Mouse (Mus musculus): ENCODE data around the gene Rgl2.
"Not testable (repeated sequence)": the region's sequence is repeated elsewhere in the genome, so short reads cannot be mapped to it uniquely, and the experiment has no call there.

The Rgl2 gene

DNA sequence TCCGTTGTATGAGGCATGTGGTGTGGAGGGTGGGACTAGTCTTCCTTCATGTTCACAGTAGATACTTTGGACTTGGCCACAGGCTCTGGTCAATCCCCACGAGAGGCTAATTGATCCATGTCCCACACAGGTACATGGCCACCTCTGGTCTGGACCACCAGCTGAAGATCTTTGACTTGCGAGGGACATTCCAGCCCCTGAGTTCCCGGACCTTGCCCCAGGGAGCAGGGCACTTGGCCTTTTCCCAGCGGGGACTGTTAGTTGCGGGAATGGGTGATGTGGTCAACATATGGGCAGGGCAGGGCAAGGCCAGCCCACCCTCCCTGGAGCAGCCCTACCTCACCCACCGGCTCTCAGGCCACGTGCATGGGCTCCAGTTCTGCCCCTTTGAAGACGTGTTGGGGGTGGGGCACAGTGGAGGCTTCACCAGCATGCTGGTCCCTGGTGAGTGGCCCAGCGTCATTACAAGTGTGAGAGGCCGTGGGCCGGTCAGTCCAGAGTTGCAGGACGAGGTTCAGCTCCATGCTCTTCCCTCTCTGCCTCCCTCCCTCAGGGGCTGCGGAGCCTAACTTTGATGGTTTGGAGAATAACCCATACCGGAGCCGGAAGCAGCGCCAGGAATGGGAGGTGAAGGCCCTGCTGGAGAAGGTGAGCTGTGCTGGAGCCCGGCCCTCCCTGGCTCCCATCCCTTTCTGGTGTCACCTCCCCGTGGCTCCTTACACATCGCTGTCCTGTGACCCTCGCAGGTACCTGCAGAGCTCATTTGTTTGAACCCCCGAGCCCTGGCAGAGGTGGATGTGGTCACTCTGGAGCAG, 19.0 kb downstream of the Rgl2 start:
- DNase-seq (ENCODE audit: low spot score), result no peak

DNA sequence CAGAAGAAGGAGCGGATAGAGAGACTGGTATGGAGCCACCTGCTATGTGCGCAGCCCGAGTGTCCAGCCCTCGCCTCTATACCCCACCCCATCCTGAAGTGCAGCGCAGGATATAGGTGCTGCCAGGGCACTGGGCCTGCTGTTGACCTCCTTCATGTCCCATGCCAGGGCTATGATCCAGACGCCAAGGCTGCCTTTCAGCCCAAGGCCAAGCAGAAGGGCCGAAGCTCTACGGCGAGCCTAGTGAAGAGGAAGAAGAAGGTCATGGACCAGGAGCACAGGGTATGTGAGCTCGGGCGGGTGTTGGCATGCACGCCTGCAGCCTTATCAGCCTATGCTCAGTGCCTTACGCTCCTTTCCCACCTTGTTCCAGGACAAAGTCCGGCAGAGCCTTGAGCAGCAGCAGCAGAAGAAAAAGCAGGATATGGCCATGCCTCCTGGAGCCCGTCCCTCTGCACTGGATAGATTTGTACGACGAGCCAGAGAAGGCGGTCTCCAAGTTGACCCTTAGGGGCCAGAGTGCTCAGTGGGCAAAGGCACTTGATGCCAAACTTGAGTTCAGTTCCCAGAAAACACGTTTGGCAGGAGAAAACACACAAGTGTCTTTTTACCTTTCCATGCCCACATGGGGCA, 19.7 kb downstream of the Rgl2 start:
- no peak for DNase-seq (ENCODE audit: low spot score)

DNA sequence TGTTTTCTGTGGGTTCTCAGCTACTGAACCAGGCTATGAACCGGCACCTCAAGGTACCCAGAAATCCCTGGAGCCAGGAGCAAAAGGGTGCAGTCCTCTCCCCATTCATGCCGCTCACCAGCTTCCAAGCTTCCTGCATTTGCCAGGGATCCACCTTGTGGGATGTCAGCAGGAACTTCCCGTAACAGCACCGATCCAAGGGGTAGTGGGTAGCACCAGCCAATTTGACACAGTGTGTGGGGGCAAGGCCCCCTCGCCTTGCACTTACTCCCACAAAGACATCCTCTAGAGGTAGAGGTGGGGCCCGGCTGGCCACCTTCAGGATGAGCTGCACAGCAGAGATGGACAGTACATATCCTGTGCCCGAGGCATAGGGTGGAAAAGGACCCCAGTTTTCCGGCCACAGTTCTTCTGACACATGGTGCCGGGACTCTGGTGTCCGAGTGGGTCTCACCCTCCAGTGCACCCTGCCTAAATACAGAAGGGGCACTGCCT, 20.8 kb downstream of the Rgl2 start:
- no peak for DNase-seq (ENCODE audit: low spot score)

DNA sequence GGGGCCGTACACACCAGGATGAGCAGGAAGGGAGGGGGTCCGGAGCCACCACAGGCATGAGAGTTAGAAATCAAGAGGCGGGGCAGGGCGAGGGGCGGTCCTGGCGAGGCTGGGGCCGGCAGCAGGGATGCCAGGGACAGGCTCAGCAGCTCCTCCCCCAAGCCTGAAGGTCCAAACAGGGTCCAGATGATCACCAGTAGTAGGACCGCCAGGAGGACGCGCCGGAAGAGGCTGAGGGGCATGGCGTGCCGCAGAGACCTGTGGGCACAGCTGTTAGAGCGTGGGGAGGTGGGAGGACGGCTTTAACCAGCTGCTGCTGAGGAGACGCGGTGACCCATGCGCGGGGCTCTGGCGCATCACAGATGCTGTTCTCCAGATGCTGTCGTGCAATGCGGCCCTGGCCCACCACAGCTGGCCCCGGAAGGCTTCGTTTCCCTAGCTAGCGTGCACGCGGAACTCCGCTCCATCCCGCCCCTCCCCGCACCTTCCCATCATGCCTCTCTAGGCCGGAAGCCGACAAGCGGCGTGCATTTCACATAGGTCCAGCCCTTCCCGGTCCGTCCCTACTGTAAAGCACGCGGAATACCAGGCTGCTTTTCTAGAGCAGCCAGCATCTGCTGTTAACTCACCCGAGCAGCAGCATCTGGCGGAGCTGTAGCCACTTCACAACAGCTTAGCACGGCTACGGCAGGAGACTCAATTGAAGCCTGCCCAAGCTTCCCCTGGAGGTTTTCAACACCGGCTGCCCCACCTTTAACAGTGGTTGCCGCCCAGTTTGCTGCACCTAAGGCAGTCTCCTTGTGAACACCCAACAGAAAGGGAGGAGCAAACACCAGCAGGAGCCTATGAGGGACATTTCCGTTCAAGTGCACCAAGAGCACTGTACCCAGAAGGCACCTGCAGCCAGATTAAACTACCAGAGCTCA, 21.9 kb downstream of the Rgl2 start, which contains the start of gene B3galt4:
B3galt4 (minus strand) TSS at position 468 of the 926 bp plus-strand sequence.
- DNase-seq (ENCODE audit: low spot score), result peak; percentile 64

DNA sequence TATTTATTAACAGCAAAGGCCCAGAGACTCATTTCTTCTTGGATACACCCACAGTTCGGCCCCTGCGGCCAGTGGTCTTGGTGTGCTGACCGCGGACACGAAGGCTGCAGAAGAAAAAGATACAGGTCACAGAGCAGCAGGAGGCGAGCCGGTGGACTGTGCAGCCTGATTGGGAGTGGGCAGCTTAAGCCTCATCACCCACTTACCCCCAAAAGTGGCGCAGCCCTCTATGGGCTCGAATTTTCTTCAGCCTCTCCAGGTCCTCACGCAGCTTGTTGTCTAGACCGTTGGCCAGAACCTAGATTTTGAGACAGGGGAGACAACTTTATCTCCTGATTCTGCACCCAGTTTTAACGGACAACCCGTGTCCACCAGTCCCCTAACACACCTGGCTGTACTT, 22.7 kb downstream of the Rgl2 start:
- not testable (repeated sequence) for DNase-seq (ENCODE audit: low spot score)

DNA sequence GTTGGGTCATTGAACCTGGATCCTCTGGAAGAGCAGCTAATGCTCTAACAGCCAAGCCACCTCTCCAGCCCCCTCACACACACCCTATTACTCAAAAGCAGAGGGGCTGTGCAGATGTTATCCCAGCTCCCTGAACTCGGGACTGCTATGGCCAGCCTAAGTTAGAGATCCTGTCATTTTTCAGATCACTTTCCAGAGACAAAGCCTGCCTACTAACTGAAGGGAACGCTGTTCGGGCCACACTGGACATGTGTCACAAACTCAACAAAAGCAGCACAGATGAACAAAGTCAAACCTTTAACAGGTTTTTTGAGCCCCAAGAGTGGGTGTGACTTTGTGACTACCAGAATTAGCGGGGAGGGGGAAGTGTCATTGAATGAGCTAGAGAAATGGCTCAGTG, 23.5 kb downstream of the Rgl2 start:
- no peak for DNase-seq (ENCODE audit: low spot score)

DNA sequence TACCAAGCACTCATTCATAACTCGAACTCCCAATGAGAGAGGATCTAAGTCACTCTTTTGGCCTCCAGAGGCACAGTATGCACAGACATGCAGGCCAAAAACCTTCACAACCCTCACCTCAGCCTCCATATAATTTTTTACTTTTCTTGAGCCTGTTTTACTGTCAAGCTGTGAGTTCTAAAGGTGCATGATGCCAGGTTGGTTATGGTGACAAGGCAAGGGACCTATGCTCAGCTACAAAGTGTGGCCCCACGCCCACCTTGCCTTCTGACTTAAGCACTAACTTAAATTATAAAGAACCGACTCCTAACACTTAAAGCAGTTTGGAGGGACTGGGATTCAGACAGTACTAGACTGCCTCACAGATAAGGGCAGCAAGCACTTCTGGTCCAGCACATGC, 24.0 kb downstream of the Rgl2 start:
- DNase-seq (ENCODE audit: low spot score), result no peak

DNA sequence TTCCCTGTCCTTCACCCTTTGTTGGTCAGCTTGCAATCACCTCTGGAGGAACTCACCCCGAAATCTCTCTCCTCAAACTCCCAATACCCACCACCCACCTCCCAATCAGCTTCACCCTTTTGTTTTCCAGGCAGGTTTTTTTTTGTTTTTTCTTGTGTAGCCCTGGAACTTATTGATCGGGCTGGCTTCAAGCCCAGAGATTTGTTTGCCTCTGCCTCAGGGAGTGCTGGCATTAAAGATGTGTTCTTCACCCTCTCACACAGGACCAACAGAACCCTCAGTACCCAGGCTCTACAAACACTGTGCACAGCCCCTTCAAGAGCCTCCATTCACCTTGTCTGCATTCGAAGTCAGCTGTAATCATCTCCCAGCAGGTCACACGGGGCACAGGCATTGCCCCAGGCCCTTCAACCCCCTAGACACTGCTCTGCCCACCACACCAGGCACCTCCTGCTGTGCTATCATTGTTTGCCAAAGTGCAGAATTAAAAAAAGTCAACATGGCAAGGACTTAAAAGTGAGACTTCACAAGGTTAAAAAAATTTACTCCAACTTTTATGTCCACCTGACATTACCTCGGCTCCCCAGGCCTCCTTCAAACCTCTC, 24.7 kb downstream of the Rgl2 start:
- DNase-seq (ENCODE audit: low spot score), result no peak

DNA sequence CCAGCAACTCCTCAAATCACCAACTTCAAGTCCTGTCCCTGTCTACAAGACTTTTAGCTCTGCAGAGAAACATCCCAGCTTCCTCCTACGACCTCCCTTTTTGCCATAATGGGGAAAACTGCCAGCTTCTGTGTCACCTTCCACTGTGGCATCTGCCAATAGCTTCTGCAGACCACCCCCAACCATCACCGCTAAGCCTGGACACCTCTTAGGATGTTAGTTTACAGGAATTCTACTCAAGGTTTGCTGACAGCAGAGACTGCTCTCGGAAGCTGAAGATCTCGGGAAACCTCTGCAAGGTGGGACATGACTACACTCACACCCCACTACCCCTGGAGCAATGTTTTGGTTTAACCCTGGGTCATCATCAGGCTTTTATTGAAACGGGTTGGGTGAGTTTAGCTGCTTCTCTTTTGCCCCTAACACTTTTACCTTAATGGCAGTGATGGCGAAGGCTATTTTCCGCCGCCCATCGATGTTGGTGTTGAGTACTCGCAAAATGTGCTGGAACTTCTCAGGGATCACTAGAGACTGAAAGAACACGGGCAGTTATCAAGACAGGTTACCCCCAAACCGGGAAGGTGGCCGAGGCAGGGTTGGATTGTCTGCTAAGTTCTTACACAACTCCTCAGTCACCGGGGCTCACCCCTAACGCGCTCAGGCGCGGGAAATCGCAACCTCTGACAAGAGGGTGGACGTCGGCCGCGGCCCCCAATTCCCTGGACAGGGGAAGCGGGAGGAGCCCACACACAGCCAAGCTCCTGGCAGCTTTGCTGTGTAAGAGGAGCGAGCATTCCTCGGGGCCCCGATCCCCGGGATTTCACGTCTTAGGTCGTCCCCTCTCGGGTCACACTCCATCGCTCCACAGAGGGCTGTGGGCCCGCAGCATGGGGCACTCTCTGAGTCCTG, 25.6 kb downstream of the Rgl2 start:
- DNase-seq (ENCODE audit: low spot score), result no peak

DNA sequence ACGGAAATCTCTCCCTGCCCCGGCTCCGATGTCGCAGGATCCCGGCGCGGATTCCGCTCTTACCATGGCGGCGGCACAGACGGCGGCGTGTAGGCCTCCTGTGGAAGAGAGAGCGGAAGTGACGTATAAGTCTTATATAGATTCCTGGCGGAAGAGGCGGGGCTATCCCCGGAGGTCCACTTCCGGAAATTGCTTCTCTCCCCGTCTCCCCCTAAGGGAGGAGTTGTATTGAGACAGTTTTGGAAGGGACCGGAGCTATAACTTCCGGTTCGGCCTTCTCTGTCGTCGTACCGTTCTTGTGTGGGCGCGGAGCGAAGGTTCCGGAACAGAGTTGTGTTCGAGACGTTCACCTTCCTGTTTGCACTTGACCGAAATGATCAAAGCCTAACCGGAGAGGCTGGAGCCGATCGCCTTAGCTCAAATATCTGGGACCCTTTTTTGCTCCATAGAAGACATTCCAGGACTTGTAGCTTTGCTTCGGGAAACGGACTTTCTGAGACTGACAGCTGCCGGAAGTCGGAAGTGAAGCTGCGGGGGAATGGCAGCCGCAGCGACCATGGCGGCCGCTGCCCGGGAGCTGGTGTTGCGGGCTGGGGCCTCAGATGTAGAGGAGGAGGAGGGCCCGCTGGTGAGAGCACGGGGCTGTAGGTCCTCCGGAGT, 26.3 kb downstream of the Rgl2 start, which contains the start of the genes Vps52 and Rps18:
Vps52 (plus strand) TSS at position 258 of the 660 bp plus-strand sequence.
Rps18 (minus strand) TSS at position 447 of the 660 bp plus-strand sequence.
- DNase-seq (ENCODE audit: low spot score), result peak; percentile 95

DNA sequence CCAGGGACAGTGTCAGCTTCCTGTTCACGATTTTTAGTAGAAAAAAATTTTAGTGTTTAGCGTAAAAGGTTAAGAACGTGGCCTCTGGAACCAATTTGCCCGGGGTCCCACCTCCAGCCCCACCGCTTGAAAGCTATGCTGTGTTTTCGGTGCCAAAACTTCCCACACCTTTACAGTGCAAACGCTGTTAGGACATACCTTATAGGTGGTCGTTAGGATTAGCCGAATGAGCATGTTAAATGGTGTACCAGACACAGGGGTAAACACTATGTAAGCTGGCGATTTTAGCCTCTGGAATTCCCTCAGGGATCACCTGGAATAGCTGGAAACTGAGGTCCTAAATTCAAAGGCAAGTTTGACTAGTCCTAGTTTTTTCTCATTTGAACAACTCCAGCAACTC, 27.0 kb downstream of the Rgl2 start:
- no peak for DNase-seq (ENCODE audit: low spot score)

DNA sequence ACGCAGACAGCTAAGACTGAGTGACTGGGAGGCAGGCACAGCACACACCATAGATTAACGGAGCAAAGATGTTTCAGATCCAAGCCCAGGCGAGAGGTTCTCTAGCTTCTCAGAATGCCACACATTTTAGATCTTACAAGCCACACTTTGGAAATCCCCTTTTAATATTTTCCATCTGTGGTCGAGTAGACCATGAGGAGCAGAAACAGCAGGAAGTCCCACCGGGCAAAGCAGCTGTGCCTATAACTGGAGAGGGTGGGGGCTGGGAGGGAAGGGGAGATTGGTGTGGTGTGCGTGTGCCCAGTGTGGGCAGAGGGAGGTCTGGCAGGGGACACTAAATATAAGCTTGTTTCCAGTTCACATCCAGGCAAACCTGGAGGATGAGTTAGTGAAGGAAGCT, 28.1 kb downstream of the Rgl2 start:
- no peak for DNase-seq (ENCODE audit: low spot score)

DNA sequence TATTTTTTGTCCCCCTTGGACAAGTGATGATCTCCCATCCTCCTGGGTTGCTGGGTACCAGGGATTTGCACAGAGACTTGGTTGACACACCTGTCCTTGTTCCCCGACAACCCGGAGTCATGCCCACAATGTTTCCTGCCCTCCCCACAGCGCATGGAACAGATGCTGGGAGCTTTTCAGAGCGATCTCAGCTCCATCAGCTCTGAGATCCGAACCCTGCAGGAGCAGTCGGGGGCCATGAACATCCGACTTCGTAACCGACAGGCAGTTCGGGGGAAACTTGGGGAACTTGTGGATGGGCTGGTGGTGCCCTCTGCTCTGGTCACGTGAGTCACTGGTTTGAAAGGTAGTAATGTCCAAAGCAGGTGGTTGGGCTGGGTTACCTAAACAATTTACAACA, 29.1 kb downstream of the Rgl2 start:
- DNase-seq (ENCODE audit: low spot score), result no peak

DNA sequence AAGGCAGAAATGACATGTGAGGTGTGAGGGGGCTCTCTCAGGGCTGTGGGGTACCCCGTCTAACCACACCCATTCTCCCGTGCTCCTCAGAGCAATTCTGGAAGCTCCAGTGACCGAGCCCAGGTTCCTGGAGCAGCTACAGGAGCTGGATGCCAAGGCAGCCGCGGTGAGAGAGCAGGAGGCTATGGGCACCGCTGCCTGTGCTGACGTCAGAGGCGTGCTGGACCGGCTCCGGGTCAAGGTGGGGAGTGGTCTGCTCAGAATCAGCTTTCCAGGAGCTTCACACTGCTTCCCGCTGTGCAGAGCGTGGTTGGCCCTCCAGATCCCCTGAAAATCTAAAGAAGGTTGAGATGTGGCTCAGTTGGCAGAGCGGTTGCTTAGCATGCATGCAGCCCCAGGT, 29.8 kb downstream of the Rgl2 start:
- no peak for DNase-seq (ENCODE audit: low spot score)

DNA sequence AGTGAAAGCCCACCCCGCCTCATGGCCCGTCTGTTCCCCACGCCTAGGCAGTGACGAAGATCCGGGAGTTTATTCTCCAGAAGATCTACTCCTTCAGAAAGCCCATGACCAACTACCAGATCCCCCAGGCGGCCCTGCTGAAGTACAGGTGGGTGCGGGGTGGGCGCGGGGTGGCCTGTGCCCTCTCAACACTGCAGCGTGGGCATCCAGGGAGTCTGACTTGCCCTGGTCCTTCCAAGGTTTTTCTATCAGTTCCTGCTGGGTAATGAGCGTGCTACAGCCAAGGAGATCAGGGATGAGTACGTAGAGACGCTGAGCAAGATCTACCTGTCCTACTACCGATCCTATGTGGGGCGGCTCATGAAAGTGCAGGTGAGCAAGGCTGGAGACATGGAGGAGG, 30.6 kb downstream of the Rgl2 start:
- no peak for DNase-seq (ENCODE audit: low spot score)

DNA sequence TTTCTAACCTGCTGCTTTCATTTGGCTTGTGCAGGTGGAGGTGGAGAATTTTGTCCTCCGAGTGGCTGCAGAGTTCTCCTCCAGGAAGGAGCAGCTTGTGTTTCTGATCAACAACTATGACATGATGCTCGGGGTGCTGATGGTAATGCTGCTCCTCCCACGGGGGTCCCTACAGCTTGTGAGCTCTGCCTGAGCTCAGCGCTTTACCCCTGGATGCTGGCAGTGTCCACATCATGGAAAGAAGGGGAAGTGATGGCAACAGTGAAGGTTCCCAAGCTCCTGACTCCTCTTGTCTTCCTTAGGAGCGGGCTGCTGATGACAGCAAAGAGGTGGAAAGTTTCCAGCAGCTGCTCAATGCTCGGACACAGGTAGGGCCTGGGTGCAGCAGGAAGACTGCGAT, 33.5 kb downstream of the Rgl2 start:
- no peak for DNase-seq (ENCODE audit: low spot score)

DNA sequence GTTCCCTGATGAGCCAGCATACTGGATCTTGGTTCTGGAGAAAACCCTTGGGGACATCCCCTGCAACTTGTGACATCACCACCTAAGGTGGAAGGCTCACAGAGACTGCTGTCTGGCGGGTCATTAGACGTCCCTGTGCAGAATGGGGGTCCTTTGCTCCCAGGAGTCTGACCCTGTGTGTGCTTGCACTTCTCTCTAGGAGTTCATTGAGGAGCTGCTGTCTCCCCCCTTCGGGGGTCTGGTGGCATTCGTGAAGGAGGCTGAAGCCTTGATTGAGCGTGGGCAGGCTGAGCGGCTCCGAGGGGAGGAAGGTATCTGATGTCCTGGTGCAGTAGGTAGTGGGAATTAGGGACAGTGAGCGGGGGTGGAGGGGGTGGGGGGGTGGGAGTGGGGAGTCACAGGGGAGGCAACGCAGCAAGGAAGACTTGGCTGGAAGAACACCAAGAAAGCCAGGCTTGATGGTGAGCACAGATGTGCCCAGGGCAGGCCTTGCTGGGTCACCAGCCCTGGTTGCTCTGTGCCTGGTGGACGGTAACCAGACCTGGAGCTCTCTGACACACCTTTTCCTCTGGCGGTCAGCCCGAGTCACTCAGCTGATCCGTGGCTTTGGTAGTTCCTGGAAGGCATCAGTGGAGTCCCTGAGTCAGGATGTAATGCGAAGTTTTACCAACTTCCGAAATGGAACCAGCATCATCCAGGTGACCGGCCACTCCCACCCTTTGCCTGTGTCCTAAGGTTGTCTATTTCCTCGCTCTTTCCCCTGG, 35.9 kb downstream of the Rgl2 start:
- DNase-seq (ENCODE audit: low spot score), result no peak

DNA sequence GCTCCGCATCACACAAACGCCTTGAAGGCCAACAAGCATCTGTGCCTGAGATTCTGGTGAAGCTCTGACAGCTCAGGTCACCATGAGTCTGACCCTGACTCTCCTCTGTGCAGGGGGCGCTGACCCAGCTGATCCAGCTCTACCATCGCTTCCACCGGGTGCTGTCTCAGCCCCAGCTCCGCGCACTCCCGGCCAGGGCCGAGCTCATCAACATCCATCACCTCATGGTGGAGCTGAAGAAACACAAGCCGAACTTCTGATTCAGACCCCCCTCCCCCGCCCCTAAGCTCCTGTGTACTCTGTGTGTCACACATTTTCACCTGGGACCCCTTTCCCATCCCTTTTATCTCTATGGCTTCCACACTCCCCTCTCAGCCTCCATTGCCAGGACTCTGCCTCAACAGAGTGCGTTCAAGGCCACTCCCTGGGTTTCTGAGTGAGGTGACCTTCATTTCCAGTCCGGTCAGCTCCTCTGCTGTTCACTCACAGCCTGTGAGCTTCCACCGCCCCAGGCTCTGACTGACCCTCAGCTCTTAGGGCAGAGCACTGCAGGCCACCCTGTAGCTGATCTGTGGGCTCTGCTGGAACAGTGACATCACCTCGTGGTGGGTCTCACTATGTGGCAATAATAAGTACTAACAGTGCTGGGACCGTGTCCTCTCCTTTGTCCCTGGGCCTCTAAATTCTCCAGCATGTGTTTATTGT, 36.7 kb downstream of the Rgl2 start:
- no peak for DNase-seq (ENCODE audit: low spot score)

DNA sequence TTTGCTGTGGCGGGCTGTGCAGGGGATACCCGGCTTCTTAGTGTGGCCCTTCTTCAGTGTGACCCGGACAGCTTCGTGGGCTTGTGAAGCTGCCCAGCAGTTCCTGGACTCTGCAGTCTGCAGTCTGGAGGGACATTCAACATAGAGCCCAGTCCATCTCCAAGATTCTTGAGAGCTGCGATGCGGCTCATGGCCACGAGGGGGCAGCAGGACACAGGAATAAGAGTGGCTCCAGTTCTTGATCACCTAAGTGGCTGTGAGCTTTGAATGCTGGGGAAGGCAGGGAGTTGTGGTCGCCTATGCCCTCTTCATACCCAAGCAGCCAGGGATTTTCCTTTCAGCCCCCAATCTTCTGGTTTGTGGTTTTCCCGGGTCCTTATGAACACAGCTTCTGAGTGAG, 39.1 kb downstream of the Rgl2 start:
- DNase-seq (ENCODE audit: low spot score), result peak; percentile 76
